Mouse (Mus musculus) ES-Bruce4 (cell line): ENCODE measurements around the gene Nfe2.

Experiments used
- CTCF ChIP-seq: IDR thresholded peaks from one replicate; pipeline ENCODE4 v1.8.1; 2011; ENCODE audit warnings: low read depth, low read length
- POLR2A ChIP-seq: IDR thresholded peaks from one replicate; pipeline ENCODE4 v1.8.1; 2011; ENCODE audit warnings: low read length; ENCODE audit not compliant: insufficient read depth

DNA sequence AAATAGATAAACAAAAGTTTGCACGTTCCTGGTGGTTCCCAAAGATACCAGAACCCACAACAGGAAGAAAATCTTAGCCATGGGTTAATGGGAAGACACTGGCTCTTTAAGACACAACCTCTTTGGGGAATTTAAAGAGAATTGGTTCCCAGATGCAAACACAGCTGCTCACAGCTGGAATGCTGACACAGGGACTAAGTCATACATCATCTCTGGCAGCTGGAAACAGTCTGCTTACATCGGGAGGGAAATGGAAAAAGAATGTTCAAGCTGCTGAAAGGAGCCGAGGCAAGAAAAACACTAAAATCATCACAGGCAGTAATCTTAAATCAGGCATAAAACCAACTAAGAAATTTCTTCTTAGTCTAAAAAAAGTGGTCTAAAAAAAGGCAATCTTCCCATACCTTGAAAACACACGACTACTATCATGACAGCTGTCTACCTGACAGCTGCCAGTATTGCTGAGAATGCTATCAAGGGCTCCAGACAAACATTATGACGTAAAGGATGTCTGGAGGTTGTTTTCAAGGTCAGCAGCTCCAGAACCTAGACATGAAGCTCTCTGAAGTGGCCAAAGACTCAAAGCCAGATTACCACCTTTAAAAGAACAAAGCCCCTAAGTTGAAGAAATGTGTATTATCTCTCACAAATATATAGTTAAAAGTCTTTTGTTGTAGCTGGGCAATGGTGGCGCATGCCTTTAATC, 56.0 kb downstream of the Nfe2 start:
- TF ChIP-seq CTCF = no peak
- no peak for TF ChIP-seq POLR2A
